Mouse (Mus musculus) olfactory bulb, adult 2 months (tissue): ENCODE results near the gene Spem2.

Source experiments
- CTCF ChIP-seq: fragments of 200-500 bp; IDR thresholded peaks from 2 replicates; pipeline ENCODE4 v1.5.1; 2012; ENCODE audit warnings: low read depth, mild to moderate bottlenecking, low read length, moderate library complexity; ENCODE audit not compliant: insufficient read depth
- POLR2A ChIP-seq: fragments of 200-500 bp; IDR thresholded peaks from 2 replicates; pipeline ENCODE4 v1.6.1; 2012; ENCODE audit warnings: mild to moderate bottlenecking, low read depth, low read length, moderate library complexity; ENCODE audit not compliant: insufficient read depth

- TF ChIP-seq POLR2A, result no peak
- TF ChIP-seq CTCF, result peak; percentile 69
Observed at GRCm38 (mm10) chr11:69803786-69804651, 14.2 kb downstream of the Spem2 start.
